ENCODE assay signal across 18 mouse cellular contexts in the genomic region with DNA sequence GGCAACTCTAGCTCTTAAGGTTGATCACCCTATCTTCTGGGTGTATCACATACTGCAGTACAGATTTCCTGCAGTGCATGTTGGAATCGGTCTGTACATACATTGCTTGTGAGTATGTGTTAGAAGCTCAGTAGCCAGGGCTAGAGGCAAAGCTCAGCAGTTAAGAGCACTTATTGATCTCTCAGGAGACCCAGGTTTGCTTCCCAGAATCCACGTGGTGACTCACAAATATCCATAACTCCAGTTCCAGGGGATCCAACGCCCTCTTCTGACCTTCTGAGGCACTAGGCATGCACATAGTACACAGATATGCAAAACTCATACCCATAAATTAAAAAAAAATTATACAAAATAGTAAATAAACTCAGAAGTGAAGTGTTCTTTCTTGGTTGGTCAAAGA.
"Had no signal": no experiment of that assay in that cellular context is flagged by ENCODE, and none has a peak within 500 bp of the region (broad histone marks: within the 10 kb centered on the region; RNA-seq: fewer than 3 reads in every experiment).

No protein-coding gene starts in this region.

- H3K9me3 ChIP-seq: kidney, embryonic 15.5 days; limb, embryonic 12.5 days; lung, embryonic 15.5 days; midbrain, embryonic 13.5 days; neural tube, embryonic 15.5 days; stomach, embryonic 15.5 days had no signal

- ATAC-seq: hindbrain, embryonic 16.5 days; inflammation-experienced regulatory T-cells, adult 6 months; midbrain, embryonic 13.5 days had no signal

- H3K4me3 ChIP-seq: kidney, embryonic 15.5 days; limb, embryonic 12.5 days; lung, embryonic 15.5 days; midbrain, embryonic 13.5 days; myocyte; neural tube, embryonic 15.5 days; stomach, embryonic 15.5 days had no signal

- H3K9ac ChIP-seq: kidney, embryonic 15.5 days; limb, embryonic 12.5 days; liver, embryonic 14.5 days; lung, embryonic 15.5 days; midbrain, embryonic 13.5 days; neural tube, embryonic 15.5 days; stomach, embryonic 15.5 days had no signal

- H3K27ac ChIP-seq: kidney, embryonic 15.5 days; limb, embryonic 12.5 days; liver, embryonic 14.5 days; lung, embryonic 15.5 days; midbrain, embryonic 13.5 days; neural tube, embryonic 15.5 days; stomach, embryonic 15.5 days had no signal

- H3K27me3 ChIP-seq: kidney, embryonic 15.5 days; limb, embryonic 12.5 days; lung, embryonic 15.5 days; midbrain, embryonic 13.5 days; neural tube, embryonic 15.5 days; stomach, embryonic 15.5 days had no signal

- H3K4me2 ChIP-seq: kidney, embryonic 15.5 days; limb, embryonic 12.5 days; lung, embryonic 15.5 days; midbrain, embryonic 13.5 days; neural tube, embryonic 15.5 days; stomach, embryonic 15.5 days had no signal

- DNase-seq: kidney, adult 2 months; kidney, postnatal 14 days; layer of hippocampus, postnatal 36 days; lung, postnatal 36 days; right cerebral cortex, adult 18-20 months; right cerebral cortex, postnatal 25 days; thymus, adult 18-20 months; thymus, postnatal 14 days had no signal
